Mouse (Mus musculus) embryo, embryonic 9.5 days (tissue): ENCODE data around the gene 4930519P11Rik.

Experiments used
- DNase-seq: peaks from one replicate; pipeline ENCODE4 v3.0.0-alpha.2; 2017; ENCODE audit errors: extremely low spot score

The 4930519P11Rik gene

DNA sequence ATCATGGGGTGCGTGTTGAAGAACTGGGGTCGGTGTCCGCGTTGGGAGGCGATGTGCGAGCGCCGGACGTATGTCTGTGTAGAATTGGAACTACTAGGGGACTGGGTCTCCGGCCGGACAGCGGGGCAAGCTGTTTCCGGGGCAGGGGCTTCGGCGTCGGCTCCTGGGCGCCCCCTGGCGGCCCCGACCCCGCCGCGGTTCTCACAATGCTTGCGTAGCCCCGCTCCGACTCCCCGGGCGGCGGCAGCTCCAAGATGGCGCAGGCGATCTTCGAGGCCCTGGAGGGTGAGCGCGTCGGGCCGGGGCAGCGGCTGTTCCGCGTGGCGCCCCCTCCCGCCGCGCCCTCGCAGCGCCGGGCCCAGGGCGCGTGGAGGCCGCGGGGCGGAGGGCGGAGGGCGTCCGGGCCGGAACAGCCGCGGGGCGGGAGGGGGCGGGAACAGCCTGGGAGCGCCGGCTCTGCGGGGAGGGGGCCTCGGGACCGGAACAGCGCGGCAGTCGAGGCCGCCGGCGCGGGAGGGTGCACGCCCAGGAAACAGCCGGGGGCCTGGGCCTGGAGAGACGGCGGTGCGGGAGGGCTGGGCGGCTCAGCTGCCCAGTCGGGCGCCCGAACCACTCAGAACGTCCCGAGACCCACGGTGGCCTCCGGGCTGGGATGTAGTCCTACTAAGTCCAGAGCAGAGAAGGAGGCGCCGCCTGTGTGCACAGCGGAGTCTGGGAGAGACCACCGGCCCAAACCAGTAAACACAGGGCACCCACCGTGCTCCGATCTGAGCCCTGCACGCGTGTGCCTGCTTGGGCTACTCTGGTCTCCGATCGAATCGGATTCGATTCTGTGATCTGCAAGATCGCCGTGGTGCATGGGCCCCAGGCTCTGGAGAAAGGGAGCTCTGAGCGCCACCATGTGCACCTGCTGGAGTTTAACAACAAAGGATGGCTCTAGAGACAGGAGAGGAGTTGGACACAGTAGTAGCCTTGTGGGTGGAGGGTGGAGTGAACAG lies at the start of gene 4930519P11Rik, which contains the start of gene Zfp341:
Gene 4930519P11Rik (minus strand): TSS at position 320 of the 998 bp plus-strand sequence.
Gene Zfp341 (plus strand): TSS at position 180 of the 998 bp plus-strand sequence.
- DNase-seq = peak; percentile 95

GRCm38 (mm10) chr2:154659531-154660074 lies 46.4 kb upstream of the 4930519P11Rik start:
- no peak for DNase-seq

- no peak for DNase-seq
Observed at GRCm38 (mm10) chr2:154659070-154659469, 45.8 kb upstream of the 4930519P11Rik start.

GRCm38 (mm10) chr2:154657486-154658237 lies 44.4 kb upstream of the 4930519P11Rik start:
- no peak for DNase-seq

GRCm38 (mm10) chr2:154656710-154657485 lies 43.7 kb upstream of the 4930519P11Rik start:
- peak; percentile 93 for DNase-seq

DNA sequence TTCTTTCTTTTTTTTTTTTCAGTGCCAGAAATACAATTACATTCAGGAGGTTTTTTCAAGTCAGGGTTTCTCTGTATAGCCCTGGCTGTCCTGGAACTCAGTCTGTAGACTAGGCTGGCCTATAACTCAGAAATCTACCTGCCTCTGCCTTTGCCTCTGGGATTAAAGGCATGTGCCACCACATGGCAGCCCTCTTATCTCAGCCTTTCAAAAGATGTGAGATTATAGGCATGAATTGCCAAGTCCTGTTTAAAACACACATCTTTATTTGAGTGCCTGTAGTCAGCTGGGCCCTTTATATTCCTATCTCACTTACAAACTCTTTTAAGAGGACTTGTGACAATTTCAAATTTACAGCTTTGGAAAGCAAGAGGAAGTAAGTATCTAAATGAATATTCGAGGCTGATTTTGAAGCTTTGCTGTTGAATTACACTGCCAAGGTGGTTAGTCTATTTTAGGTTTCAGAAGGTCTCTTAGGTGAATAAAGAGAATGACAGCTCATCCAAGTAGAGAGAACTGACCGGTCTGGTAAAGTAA lies 42.7 kb upstream of the 4930519P11Rik start:
- no peak for DNase-seq

- DNase-seq = no peak
Observed at GRCm38 (mm10) chr2:154654976-154655375, 41.7 kb upstream of the 4930519P11Rik start.

- peak; percentile 41 for DNase-seq
Observed at GRCm38 (mm10) chr2:154651363-154651762, 38.1 kb upstream of the 4930519P11Rik start, which contains the start of gene Chmp4b. Gene Chmp4b (plus strand): TSS chr2:154651705.

GRCm38 (mm10) chr2:154650404-154650803 lies 37.2 kb upstream of the 4930519P11Rik start:
- DNase-seq = no peak

- DNase-seq = peak; percentile 49
Observed at GRCm38 (mm10) chr2:154648086-154648485, 34.8 kb upstream of the 4930519P11Rik start.

DNA sequence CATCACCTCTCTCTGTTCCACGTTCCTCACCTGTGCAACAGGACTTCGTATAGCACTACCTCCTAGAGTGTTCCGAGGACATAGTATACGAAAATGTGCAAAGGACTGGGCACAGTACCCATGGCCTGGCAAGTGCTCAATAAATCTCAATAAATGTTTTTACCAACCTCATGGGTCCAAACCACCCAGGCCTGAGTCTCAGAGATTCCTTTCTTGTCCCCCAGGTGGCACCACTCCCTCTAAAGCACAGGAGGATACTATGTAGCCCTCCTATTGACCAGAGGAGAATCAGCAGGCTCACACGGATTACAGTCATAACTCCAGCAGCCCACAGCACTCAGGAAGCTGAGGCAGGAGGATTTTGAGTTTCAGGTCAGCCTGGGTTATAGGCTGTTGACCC lies 33.4 kb upstream of the 4930519P11Rik start:
- DNase-seq = no peak

DNA sequence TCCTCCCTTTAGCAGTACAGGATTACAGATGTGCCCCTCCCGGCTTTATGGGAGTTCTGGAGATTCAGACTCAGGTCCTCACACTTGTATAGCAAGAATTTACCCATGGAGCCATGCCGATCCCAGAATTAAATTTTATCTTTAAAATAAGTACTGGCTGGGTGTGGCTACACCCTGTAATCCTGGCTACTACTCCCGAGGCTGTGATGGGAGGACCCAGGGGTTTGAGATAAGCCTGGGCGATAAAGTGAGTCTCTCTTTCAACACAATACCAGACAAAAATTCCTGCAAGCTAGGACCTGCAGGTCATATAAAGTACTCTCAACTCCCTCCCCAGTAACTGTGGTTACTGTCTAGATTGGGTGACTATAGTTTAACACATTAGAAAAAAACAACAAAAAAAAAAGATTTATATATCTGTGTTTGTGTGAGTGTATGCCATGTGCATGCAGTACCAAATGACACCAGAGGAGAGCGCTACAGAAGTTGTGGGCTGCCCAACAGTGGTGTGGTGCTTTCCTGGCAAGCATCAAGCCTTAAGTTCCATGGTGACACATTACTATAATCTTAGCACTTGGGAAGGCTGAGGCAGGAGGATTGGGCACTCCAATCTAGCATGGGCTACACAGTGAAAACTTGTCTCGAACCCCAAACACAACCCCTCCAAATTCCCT lies 29.6 kb upstream of the 4930519P11Rik start:
- no peak for DNase-seq

DNA sequence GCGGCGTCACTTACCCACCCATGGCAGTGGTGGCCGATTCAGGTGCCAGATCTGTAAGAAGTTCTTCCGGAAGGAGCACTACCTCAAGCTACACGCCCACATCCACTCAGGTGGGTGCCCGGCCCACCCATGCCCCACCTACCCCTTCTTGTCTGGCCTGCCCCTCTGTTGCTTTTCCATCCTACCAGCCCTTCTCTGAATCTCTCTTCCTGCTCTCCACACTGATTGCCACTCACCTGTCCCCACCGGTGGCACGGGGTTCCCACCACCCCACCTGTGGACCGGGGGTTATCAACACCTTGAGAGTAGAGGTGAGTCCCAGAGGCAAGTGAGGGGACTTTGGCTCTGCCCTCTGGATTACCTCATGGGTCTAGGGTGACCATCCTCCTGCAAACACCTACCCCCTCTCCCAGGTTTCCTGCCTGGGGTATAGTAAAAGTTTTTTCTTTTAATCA lies 28.8 kb upstream of the 4930519P11Rik start:
- no peak for DNase-seq

GRCm38 (mm10) chr2:154641176-154641575 lies 27.9 kb upstream of the 4930519P11Rik start:
- DNase-seq = no peak

DNA sequence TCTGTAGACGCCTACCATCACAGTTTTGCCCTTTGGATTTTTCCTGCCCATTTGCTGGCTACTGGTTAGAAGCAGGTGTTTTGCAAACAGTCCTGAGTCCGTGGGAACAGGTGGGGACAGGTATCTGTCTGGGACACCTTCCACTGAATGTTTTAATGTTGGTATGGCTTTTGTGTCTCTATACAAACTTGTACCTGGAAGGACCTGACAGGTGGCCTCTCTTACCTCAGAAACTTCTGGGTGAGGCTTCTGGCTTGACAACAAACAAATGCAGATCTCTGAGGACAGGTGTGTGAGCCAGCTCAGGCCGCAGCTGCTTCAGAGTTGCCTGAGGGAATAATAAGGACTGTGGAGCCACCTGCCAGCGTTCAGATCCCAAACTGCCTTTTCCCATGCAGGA lies 25.9 kb upstream of the 4930519P11Rik start:
- no peak for DNase-seq

DNA sequence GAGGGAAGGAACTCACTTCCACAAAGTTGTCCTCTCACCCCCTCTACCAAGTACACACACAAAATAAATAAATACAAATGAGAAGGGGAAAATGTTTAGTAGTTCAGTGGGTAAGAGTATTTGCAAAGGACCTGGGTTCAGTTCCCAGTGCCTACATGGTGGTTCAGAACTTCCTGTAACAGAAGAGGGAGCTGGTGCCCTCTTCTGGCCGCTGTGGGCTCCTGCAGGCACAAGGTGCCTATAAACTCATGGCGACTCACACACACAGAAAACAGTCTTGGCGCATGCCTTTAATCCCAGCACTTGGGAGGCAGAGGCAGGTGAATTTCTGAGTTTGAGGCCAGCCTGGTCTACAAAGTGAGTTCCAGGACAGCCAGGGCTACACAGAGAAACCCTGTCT lies 25.3 kb upstream of the 4930519P11Rik start:
- DNase-seq = no peak

DNA sequence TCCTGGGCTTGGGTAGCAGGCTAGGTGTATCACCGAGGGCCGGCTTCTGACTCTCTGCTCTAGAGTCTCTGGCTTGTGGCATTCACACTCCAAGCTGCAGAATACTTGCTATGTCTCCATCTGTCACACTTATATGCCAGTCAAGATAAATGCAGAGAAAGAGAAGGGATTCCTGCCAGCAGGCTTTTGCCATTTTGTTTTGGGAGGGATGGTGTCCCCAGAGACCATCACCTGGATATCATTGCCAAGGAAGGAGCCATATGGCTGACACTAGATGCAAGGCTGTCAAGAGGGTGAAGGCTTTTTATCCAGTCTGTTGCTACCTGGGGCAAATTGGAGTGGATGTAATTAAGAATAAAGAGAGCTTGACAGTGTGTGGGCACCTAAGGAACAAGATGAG lies 22.6 kb upstream of the 4930519P11Rik start:
- no peak for DNase-seq

DNA sequence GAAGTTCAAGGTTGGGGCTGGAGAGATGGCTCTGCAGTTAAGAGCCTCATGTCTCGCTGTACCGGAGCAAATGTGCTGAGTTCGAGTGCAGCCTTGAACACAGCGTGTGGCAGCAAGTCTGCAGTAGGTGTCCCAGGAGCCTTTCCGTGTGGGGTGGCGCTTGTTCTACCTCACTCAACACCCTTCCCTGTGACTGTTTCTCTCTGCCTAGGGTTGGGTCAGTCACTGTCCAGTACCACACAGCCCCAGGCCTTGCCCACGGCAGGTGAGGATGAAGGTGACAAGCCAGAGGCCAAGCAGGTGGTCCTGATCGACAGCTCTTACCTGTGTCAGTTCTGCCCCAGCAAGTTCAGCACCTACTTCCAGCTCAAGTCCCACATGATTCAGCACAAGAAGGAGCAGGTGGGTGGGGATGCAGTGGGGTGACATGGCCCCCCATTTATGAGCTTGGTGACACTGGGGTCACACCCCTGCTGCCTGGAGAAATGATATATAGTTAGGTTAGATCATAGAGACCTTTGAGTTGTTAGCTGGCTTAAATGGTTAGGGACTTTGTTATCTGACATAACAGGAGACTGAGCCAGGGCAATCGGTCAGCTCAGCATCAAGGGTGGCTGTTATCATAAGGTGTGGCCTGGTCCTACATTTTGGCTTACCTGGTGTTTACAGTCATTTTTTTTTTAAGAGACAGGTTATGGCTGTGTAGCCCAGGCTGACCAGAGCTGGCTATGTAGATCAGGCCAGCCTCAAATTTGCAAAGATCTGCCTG lies 20.8 kb upstream of the 4930519P11Rik start:
- DNase-seq = no peak

DNA sequence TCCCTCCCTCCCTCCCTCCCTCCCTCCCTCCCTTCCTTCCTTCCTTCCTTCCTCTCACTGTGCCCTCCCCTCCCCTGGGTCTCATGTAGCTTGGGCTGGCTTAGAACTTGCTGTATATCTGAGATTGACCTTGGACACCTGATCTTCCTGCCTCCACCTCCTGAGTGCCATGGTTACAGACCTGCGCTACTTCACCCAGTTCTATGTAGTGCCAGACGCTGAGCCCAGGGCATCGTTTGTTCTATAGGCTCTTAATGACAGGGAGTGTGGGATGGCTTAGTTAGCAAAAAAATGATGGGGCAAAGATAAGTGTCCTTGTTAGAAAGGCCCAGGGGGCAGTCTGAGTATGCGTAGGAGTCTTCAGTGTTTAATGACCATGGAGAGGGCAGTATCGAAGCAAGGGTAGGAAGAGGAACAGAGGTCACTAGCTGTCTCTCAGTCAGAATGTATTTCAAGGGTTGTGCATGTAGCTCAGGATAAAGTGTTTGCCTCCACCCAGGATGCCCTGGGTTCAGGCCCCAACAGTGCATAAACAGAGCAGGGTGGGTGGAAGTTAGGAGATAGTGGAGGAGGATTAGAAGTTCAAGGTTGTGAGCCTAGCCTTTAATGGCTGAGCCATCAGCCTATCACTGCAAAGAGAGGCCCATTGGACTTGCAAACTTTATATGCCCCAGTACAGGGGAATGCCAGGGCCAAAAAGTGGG lies 20.0 kb upstream of the 4930519P11Rik start:
- DNase-seq = no peak
